Mouse (Mus musculus) lung, embryonic 15.5 days (tissue): ENCODE measurements around the gene Plxnc1. TPM values are rescaled to one million over a fixed set of nuclear protein-coding genes. Genes with fewer than 3 reads are reported as not detected.

ENCODE experiments used
- ATAC-seq: fragments of 200-750 bp; cut with Nextera tagmentation; 2 replicates; pipeline ENCODE4 v1.8.0; 2017; ENCODE audit warnings: moderate number of reproducible peaks, borderline replicate concordance; ENCODE audit not compliant: low FRiP score, low TSS enrichment; ENCODE audit errors: extremely low read depth
- H3K27ac ChIP-seq: fragments of 300-500 bp; sonication (generic); 2 replicates; pipeline ENCODE4 v1.5.1; 2015; ENCODE audit warnings: moderate library complexity, mild to moderate bottlenecking, inconsistent platforms
- H3K27me3 ChIP-seq: fragments of 300-500 bp; sonication (generic); 2 replicates; pipeline ENCODE4 v1.6.1; 2015; ENCODE audit warnings: inconsistent platforms
- H3K36me3 ChIP-seq: fragments of 300-500 bp; sonication (generic); 2 replicates; pipeline ENCODE4 v1.6.1; 2015; ENCODE audit warnings: inconsistent platforms
- H3K4me1 ChIP-seq: fragments of 300-500 bp; sonication (generic); 2 replicates; pipeline ENCODE4 v1.6.1; 2015; ENCODE audit warnings: inconsistent platforms
- H3K4me2 ChIP-seq: fragments of 300-500 bp; sonication (generic); 2 replicates; pipeline ENCODE4 v1.6.1; 2015; ENCODE audit warnings: inconsistent platforms, mild to moderate bottlenecking, moderate library complexity
- H3K4me3 ChIP-seq: fragments of 300-500 bp; sonication (generic); 2 replicates; pipeline ENCODE4 v1.5.1; 2015; ENCODE audit warnings: mild to moderate bottlenecking, inconsistent platforms
- H3K9ac ChIP-seq: fragments of 300-500 bp; sonication (generic); 2 replicates; pipeline ENCODE4 v1.6.1; 2015; ENCODE audit warnings: inconsistent platforms
- H3K9me3 ChIP-seq: fragments of 300-500 bp; sonication (generic); 2 replicates; pipeline ENCODE4 v1.6.1; 2016; ENCODE audit warnings: inconsistent platforms
- WGBS: fragments of 180-500 bp; shearing (Covaris S2); methylation state at CpG from one replicate; pipeline ENCODE4 v1.1.7; 2015; 5-methylcytosine and 5-hydroxymethylcytosine counted together
- polyA plus RNA-seq: library from polyadenylated mRNA; unstranded; fragments of >200 nt; fragmentation: Nextera tagmentation; extraction: Ambion mirVana; gene quantifications from 2 replicates; pipeline ENCODE4 v1.2.1, GENCODE M21; 2015

Gene Plxnc1
- polyA plus RNA-seq = 7.1 and 8.0 TPM in 2 replicates

DNA sequence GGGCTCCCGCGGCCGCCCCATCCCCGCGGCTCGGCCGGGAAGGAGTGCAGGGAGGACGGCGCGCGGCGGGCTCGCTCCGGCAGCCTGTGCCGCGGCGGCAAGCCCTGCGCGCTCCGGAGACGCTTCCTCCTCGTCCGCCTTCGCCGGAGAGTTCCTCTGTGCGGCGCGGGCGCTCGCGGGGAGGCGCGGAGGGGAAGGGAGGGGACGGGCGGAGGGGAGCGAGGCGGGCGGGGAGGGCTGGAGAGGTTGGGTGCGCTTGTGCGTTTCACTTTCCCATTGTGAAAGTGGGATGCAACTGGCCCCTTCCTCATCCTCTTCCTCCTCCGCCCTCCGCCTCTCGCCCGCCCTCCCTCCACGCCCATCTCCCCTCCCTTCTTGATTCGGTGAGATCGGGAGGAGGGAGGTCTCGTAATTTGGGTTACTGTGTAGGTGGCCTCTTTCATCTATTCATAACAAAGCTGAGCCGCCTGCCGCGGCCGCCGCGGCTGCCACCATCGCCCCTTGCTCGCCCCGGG, at the start of gene Plxnc1:
TSS of gene Plxnc1 (minus strand) at position 145 of the 515 bp plus-strand sequence.
- H3K9ac ChIP-seq = peak within 1 kb of the TSS; percentile 63
- no peaks in the 10 kb centered on the region for H3K9me3 ChIP-seq
- peak within 1 kb of the TSS; percentile 73 for H3K27ac ChIP-seq
- peaks cover 24% of the 10 kb centered on the region; the same call in 1 of the 2 replicates for H3K27me3 ChIP-seq
- 0% methylated on average over 29 of the region's 57 CpGs for WGBS
- peaks cover 37% of the 10 kb centered on the region for H3K4me1 ChIP-seq
- peak; percentile 39 for ATAC-seq
- H3K4me2 ChIP-seq = peak within 1 kb of the TSS; percentile 84
- peak within 1 kb of the TSS; percentile 69 for H3K4me3 ChIP-seq
- H3K36me3 ChIP-seq = no peaks in the 10 kb centered on the region

DNA sequence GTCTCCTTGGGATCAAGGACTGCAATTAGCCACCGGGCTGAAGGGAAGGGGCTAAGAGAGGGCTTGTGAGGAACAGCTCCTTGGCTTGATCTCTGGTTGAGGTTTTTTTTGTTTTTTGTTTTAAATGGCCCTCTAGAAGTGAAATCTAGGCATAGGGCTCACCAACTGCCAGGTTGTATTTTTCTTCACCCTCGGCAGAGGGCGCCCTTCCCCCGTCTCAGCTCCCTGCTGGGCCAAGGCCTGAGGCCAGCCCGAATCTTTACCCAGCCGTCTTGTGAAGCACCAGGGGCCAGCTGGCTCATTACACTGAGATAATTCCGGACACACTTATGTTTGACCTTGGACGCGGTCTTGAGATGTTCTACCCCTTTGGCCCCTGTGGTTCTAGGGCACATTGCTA, 47.5 kb upstream of the Plxnc1 start:
- H3K9me3 ChIP-seq = no peaks in the 10 kb centered on the region
- WGBS = 3% methylated on average over 9 of the region's 9 CpGs
- H3K27me3 ChIP-seq = no peaks in the 10 kb centered on the region
- H3K9ac ChIP-seq = peak overlapping the region; percentile 30; the same call in 1 of the 2 replicates
- H3K4me3 ChIP-seq = no peak overlapping the region
- peak overlapping the region; percentile 96 for H3K27ac ChIP-seq
- ATAC-seq = peak; percentile 21; the same call in 1 of the 2 replicates
- no peaks in the 10 kb centered on the region for H3K36me3 ChIP-seq
- H3K4me1 ChIP-seq = peaks cover 29% of the 10 kb centered on the region
- peak overlapping the region; percentile 52 for H3K4me2 ChIP-seq

DNA sequence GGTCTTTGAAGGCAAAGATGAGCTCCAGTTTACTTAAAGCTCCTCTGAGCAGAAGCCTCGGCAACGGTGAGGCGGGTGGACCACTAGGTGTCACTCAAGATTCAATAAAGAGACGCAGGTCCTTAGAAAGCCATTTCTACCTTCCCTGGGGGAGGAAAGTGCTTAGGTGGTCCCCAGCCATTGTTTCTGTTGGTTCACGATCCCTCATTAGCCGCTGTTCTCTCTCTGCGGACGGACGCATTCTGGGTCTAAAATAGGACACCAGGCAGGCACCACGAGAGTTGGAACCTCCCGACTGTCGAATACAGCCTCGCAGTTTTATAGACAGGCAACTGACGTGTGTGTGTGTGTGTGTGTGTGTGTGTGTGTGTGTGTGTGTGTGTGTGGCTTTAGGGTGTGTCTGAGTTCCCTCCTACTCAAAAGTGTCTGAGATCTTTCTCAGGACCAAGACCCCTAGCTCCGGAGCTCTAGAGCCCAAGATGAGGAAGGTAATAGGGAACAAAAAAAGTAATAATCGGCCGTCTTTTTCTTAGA, 47.0 kb upstream of the Plxnc1 start:
- no peaks in the 10 kb centered on the region for H3K27me3 ChIP-seq
- H3K4me1 ChIP-seq = peaks cover 29% of the 10 kb centered on the region
- WGBS = 8% methylated on average over 17 of the region's 17 CpGs
- no peaks in the 10 kb centered on the region for H3K9me3 ChIP-seq
- H3K36me3 ChIP-seq = no peaks in the 10 kb centered on the region
- H3K4me2 ChIP-seq = peak overlapping the region; percentile 52
- peak overlapping the region; percentile 16 for H3K4me3 ChIP-seq
- ATAC-seq = peak; percentile 17; the same call in 1 of the 2 replicates
- peak overlapping the region; percentile 96 for H3K27ac ChIP-seq
- H3K9ac ChIP-seq = peak overlapping the region; percentile 30

DNA sequence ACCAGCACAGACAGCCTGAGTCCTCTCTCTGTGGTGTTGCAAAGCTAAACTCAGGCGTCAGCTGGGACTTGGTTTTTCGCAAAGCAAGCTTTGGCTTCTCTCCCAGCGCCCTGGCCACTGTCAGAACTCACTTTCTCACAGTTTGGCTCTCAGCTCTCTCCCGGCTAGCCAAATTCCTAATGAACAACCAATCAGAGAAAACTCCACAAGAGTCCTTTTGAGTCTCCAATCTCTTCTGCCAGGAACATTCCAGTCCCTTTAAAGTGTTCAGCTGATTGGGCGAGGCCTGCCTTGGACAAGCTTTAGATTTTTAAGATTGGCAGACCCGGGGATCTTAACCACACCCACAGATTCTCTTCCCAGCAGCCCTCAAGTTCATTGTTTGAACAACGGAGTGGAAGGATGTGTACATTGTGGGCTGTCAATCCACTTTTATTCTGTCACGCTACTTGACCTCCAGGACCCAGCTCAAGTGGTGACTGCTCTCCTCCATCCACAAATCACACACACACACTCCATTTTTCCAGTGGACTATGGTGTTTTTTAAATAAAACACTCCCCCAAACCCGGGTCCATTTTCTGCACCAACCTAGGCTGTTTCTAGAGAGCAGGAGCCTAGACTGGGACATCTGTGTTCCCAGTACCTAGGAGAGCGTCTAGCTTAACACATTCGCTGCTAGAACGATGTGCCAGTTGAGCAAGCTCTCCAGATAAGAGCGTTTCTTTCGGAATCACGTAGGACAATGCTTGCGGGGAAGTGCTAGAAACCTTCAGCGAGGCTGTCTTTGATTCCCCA, 46.3 kb upstream of the Plxnc1 start:
- H3K4me3 ChIP-seq = peak overlapping the region; percentile 16
- peak overlapping the region; percentile 30; the same call in 1 of the 2 replicates for H3K9ac ChIP-seq
- H3K27me3 ChIP-seq = no peaks in the 10 kb centered on the region
- H3K27ac ChIP-seq = peak overlapping the region; percentile 96
- peak; percentile 90 for ATAC-seq
- 6% methylated on average over 17 of the region's 17 CpGs for WGBS
- no peaks in the 10 kb centered on the region for H3K9me3 ChIP-seq
- H3K4me2 ChIP-seq = peak overlapping the region; percentile 52
- H3K36me3 ChIP-seq = no peaks in the 10 kb centered on the region
- H3K4me1 ChIP-seq = peaks cover 29% of the 10 kb centered on the region

DNA sequence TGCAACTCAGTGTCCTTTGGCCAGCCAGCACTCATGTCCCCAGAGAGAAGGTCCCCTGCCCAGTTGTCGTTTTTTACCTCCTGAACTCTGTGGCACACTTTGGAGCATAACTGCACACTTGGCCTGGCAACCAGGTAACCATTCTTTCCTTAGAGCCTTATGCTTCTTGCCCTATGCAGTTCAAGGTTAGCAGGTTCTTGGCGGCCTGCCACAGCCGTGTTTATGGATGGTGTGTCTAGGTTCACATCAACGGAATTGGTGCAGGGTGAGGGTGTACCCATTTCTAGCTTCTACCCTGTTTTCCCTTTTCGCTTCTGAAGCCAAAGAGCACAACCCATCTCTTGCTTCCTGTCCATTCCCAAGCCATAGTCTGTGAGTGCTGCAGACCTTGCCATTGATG, 44.7 kb upstream of the Plxnc1 start:
- WGBS = 74% methylated on average over 5 of the region's 5 CpGs
- H3K4me2 ChIP-seq = no peak overlapping the region
- ATAC-seq = no peak
- no peaks in the 10 kb centered on the region for H3K36me3 ChIP-seq
- no peaks in the 10 kb centered on the region for H3K9me3 ChIP-seq
- no peak overlapping the region for H3K4me3 ChIP-seq
- no peak overlapping the region for H3K27ac ChIP-seq
- H3K9ac ChIP-seq = no peak overlapping the region
- H3K4me1 ChIP-seq = peaks cover 29% of the 10 kb centered on the region
- no peaks in the 10 kb centered on the region for H3K27me3 ChIP-seq

- H3K4me3 ChIP-seq = no peak overlapping the region
- H3K27ac ChIP-seq = no peak overlapping the region
- WGBS = 37% methylated on average over 1 of the region's 1 CpGs
- H3K9me3 ChIP-seq = no peaks in the 10 kb centered on the region
- no peak overlapping the region for H3K4me2 ChIP-seq
- H3K4me1 ChIP-seq = peaks cover 4% of the 10 kb centered on the region
- H3K27me3 ChIP-seq = peaks cover 4% of the 10 kb centered on the region; the same call in 1 of the 2 replicates
- H3K36me3 ChIP-seq = no peaks in the 10 kb centered on the region
- H3K9ac ChIP-seq = no peak overlapping the region
- no peak for ATAC-seq
These were observed 40.5 kb upstream of the Plxnc1 start for GRCm38 (mm10) chr10:94985103-94985502.

DNA sequence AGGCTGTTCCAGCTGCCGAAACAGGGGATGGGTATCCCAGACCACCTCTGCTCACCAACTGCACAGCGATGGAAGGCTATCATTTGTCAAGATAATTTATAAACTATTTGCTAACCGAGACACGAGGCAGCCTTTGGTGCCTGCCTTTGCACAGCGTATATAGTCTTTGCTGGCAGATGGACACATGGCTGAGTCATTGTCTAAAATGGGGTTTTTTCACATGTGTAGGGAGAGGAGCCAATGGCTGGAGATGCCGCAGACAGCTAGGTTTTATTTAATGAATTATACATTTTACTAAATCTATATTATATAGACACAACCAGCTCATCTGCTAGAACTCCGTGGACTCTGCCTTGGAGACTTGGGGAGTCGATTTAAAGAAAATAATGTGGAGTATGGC, 37.9 kb upstream of the Plxnc1 start:
- H3K4me3 ChIP-seq = no peak overlapping the region
- H3K27ac ChIP-seq = no peak overlapping the region
- H3K4me2 ChIP-seq = no peak overlapping the region
- H3K9ac ChIP-seq = no peak overlapping the region
- no peaks in the 10 kb centered on the region for H3K9me3 ChIP-seq
- no peaks in the 10 kb centered on the region for H3K36me3 ChIP-seq
- no peaks in the 10 kb centered on the region for H3K4me1 ChIP-seq
- H3K27me3 ChIP-seq = peaks cover 7% of the 10 kb centered on the region; the same call in 1 of the 2 replicates
- 67% methylated on average over 8 of the region's 8 CpGs for WGBS
- ATAC-seq = no peak

- 32% methylated on average over 12 of the region's 12 CpGs for WGBS
- ATAC-seq = no peak
- H3K4me3 ChIP-seq = no peak overlapping the region
- no peaks in the 10 kb centered on the region for H3K9me3 ChIP-seq
- H3K27me3 ChIP-seq = peaks cover 7% of the 10 kb centered on the region; the same call in 1 of the 2 replicates
- no peak overlapping the region for H3K4me2 ChIP-seq
- H3K4me1 ChIP-seq = no peaks in the 10 kb centered on the region
- H3K36me3 ChIP-seq = no peaks in the 10 kb centered on the region
- no peak overlapping the region for H3K27ac ChIP-seq
- H3K9ac ChIP-seq = no peak overlapping the region
These were observed 37.0 kb upstream of the Plxnc1 start for GRCm38 (mm10) chr10:94981466-94982138.

GRCm38 (mm10) chr10:94978265-94978822, 33.7 kb upstream of the Plxnc1 start:
- 42% methylated on average over 5 of the region's 5 CpGs for WGBS
- peaks cover 7% of the 10 kb centered on the region; the same call in 1 of the 2 replicates for H3K27me3 ChIP-seq
- no peak overlapping the region for H3K9ac ChIP-seq
- H3K36me3 ChIP-seq = no peaks in the 10 kb centered on the region
- no peak overlapping the region for H3K27ac ChIP-seq
- H3K4me1 ChIP-seq = peaks cover 12% of the 10 kb centered on the region; the same call in 1 of the 2 replicates
- no peak overlapping the region for H3K4me2 ChIP-seq
- ATAC-seq = no peak
- no peak overlapping the region for H3K4me3 ChIP-seq
- no peaks in the 10 kb centered on the region for H3K9me3 ChIP-seq

GRCm38 (mm10) chr10:94976329-94976728, 31.7 kb upstream of the Plxnc1 start:
- no peak for ATAC-seq
- Histone ChIP-seq H3K9ac (no peak overlapping the region), H3K36me3 (no peaks in the 10 kb centered on the region), H3K27me3 (peaks cover 7% of the 10 kb centered on the region; the same call in 1 of the 2 replicates), H3K27ac (no peak overlapping the region), H3K9me3 (no peaks in the 10 kb centered on the region), H3K4me3 (no peak overlapping the region), H3K4me1 (peaks cover 12% of the 10 kb centered on the region; the same call in 1 of the 2 replicates), H3K4me2 (no peak overlapping the region)
- WGBS = 55% methylated on average over 5 of the region's 5 CpGs

DNA sequence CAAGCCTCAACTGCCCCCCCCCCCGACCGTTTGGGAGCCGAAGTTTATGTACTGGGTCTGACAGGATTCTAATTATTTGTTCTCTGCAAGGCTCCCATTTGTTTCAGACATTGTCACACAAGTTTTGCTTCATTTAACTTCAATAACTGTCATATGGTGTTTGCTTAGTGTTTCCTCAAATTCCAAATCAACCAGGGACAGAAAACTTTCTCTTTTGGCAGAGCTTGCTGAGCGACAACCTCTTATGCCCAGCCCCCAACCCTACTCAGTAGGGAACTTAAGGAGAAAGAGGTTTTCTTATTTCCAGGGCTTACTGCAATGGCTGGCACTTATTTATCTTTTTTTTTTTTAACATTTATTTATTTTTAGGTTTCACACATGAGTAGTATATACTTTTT, 30.5 kb upstream of the Plxnc1 start:
- no peaks in the 10 kb centered on the region for H3K36me3 ChIP-seq
- H3K4me3 ChIP-seq = no peak overlapping the region
- WGBS = 22% methylated on average over 4 of the region's 4 CpGs
- H3K9ac ChIP-seq = no peak overlapping the region
- peaks cover 3% of the 10 kb centered on the region; the same call in 1 of the 2 replicates for H3K27me3 ChIP-seq
- no peak for ATAC-seq
- peaks cover 12% of the 10 kb centered on the region; the same call in 1 of the 2 replicates for H3K4me1 ChIP-seq
- peak overlapping the region; percentile 20; the same call in 1 of the 2 replicates for H3K4me2 ChIP-seq
- no peaks in the 10 kb centered on the region for H3K9me3 ChIP-seq
- H3K27ac ChIP-seq = peak overlapping the region; percentile 6; the same call in 1 of the 2 replicates
